Mouse (Mus musculus) midbrain, embryonic 15.5 days (tissue): ENCODE data around the gene Gm45837. TPM values are rescaled to one million over a fixed set of nuclear protein-coding genes. Genes with fewer than 3 reads are reported as not detected.
A peak's percentile ranks its signal among the peaks of the same experiment; 100 is the strongest.

Source experiments
- ATAC-seq: fragments of 200-750 bp; cut with Nextera tagmentation; replicated peaks from 2 replicates; pipeline ENCODE4 v1.8.0; 2017; ENCODE audit warnings: moderate TSS enrichment
- H3K27ac ChIP-seq: fragments of 300-500 bp; sonication (generic); 2 replicates; pipeline ENCODE4 v1.5.1; 2015; ENCODE audit warnings: mild to moderate bottlenecking, inconsistent platforms
- H3K27me3 ChIP-seq: fragments of 300-500 bp; sonication (generic); replicated peaks from 2 replicates; pipeline ENCODE4 v1.6.1; 2015; ENCODE audit warnings: inconsistent platforms
- H3K36me3 ChIP-seq: fragments of 300-500 bp; sonication (generic); replicated peaks from 2 replicates; pipeline ENCODE4 v1.6.1; 2015; ENCODE audit warnings: inconsistent platforms
- H3K4me1 ChIP-seq: fragments of 300-500 bp; sonication (generic); 2 replicates; pipeline ENCODE4 v1.6.1; 2015; ENCODE audit warnings: inconsistent platforms
- H3K4me2 ChIP-seq: fragments of 300-500 bp; sonication (generic); 2 replicates; pipeline ENCODE4 v1.6.1; 2015; ENCODE audit warnings: inconsistent platforms, mild to moderate bottlenecking, moderate library complexity
- H3K4me3 ChIP-seq: fragments of 300-500 bp; sonication (generic); 2 replicates; pipeline ENCODE4 v1.5.1; 2015; ENCODE audit warnings: mild to moderate bottlenecking, inconsistent platforms
- H3K9ac ChIP-seq: fragments of 300-500 bp; sonication (generic); 2 replicates; pipeline ENCODE4 v1.6.1; 2015; ENCODE audit warnings: mild to moderate bottlenecking, inconsistent platforms
- H3K9me3 ChIP-seq: fragments of 300-500 bp; sonication (generic); 2 replicates; pipeline ENCODE4 v1.6.1; 2016; ENCODE audit warnings: inconsistent platforms
- WGBS: fragments of 180-500 bp; shearing (Covaris S2); methylation state at CpG from one replicate; pipeline ENCODE4 v1.1.7; 2015; ENCODE audit warnings: mixed read lengths; 5-methylcytosine and 5-hydroxymethylcytosine counted together
- polyA plus RNA-seq: library from polyadenylated mRNA; unstranded; fragments of >200 nt; fragmentation: Nextera tagmentation; extraction: Ambion mirVana; gene quantifications from 2 replicates; pipeline ENCODE4 v1.2.1, GENCODE M21; 2015

Gm45837 gene
- polyA plus RNA-seq, 1 experiment from 2014 or later, result not detected

DNA sequence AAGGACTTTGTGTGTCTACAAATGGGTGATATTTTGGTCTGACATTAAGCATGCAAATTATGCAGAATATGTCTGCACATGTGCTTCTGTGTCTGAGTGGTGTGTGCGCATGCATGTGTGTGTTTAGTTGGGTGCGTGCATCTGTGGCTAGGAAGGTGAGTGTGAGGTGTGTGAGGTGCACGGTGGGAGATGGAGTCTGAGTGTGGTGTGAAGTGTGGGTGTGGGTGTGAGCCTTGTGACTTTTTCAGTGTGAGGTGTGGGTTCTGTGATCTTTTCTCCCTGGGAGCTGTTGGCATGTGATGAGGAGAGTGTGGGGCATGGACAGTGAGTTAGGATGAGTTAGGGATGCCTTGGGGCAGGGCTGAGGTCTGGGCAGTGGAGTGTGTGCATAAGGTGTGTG lies 42.6 kb downstream of the Gm45837 start:
- no peak for ATAC-seq

DNA sequence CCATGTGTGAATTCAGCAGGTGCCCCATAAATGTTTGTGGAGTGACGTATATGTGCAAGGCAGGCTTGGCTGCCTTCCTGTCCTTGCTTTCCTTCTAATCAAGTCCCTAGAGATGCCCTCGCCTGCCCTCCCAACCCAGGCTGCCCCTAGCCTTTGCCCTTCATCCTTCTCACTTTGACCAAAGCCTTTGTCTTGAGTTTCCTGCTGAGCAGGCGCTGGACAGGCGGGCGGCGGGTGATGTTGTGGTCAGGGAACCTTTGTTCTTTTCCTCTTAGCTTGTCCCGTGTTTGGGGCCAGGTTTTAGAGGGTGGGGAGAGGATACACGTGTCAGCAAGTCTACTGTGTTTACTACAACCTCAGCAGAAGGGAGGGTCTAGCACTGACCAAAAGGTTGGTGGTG lies 43.0 kb downstream of the Gm45837 start:
- no peak overlapping the region for H3K4me3 ChIP-seq
- H3K27me3 ChIP-seq, result peaks cover 16% of the 10 kb centered on the region; the same call in 1 of the 2 replicates
- no peaks in the 10 kb centered on the region for H3K36me3 ChIP-seq
- H3K9ac ChIP-seq, result no peak overlapping the region
- peaks cover 6% of the 10 kb centered on the region; the same call in 1 of the 2 replicates for H3K4me1 ChIP-seq
- no peak for ATAC-seq
- H3K27ac ChIP-seq, result no peak overlapping the region
- H3K9me3 ChIP-seq, result no peaks in the 10 kb centered on the region
- peak overlapping the region; percentile 88; the same call in 1 of the 2 replicates for H3K4me2 ChIP-seq
- 16% methylated on average over 8 of the region's 8 CpGs for WGBS

More for the DNA sequence above, 42.6 kb downstream of the Gm45837 start:
- H3K27me3 ChIP-seq, result peaks cover 16% of the 10 kb centered on the region; the same call in 1 of the 2 replicates
- no peak overlapping the region for H3K4me3 ChIP-seq
- no peaks in the 10 kb centered on the region for H3K9me3 ChIP-seq
- H3K9ac ChIP-seq, result no peak overlapping the region
- peak overlapping the region; percentile 88 for H3K4me2 ChIP-seq
- H3K27ac ChIP-seq, result no peak overlapping the region
- 95% methylated on average over 3 of the region's 3 CpGs for WGBS
- no peaks in the 10 kb centered on the region for H3K36me3 ChIP-seq
- H3K4me1 ChIP-seq, result peaks cover 6% of the 10 kb centered on the region; the same call in 1 of the 2 replicates

DNA sequence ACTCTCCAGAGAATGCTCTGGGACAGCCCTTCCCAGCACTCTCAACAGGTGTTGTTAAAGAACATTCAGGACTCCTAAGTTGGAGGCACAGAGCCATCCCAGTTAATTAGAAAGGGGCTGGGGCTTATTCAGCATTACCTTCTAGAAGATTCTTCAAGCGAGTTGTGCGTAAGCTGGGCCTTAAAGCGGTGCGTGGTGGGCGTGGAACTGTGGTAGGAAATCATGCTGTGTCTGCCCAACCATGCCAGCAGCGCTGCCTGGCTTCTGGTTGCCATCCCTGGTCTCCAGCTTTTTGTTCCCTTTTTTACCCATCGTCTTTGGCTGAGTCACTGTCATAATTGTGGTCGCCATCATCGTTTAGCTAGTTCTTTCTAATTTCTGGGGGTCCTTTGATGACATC lies 43.8 kb downstream of the Gm45837 start:
- Histone ChIP-seq H3K9ac (no peak overlapping the region), H3K27me3 (peaks cover 16% of the 10 kb centered on the region; the same call in 1 of the 2 replicates), H3K4me2 (no peak overlapping the region), H3K4me1 (peaks cover 6% of the 10 kb centered on the region; the same call in 1 of the 2 replicates), H3K27ac (no peak overlapping the region), H3K36me3 (no peaks in the 10 kb centered on the region), H3K4me3 (no peak overlapping the region), H3K9me3 (no peaks in the 10 kb centered on the region)
- WGBS, result 81% methylated on average over 9 of the region's 9 CpGs
- ATAC-seq, result no peak

DNA sequence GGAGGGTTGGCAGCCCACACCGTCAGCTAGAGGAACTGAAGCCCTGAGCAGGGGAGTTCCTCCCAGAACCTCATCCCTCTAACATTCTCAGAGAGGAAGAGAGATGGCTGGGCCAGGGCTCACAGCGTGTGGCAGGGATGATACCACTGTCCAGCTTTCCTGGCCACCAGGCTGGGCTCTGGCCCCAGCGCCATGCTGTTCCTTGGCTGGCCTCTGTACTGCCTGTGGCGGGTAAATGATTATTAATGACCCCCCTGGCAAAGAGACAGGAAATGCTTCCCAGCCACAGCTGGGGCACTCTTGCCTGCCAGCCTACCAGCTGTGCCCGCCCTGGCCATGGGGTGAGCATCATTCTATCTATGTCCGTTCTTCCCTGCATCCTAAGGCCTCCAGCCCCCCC lies 44.5 kb downstream of the Gm45837 start:
- H3K27ac ChIP-seq, result no peak overlapping the region
- no peak for ATAC-seq
- H3K9me3 ChIP-seq, result no peaks in the 10 kb centered on the region
- H3K4me2 ChIP-seq, result no peak overlapping the region
- peaks cover 6% of the 10 kb centered on the region; the same call in 1 of the 2 replicates for H3K4me1 ChIP-seq
- peaks cover 16% of the 10 kb centered on the region; the same call in 1 of the 2 replicates for H3K27me3 ChIP-seq
- 76% methylated on average over 6 of the region's 6 CpGs for WGBS
- no peak overlapping the region for H3K4me3 ChIP-seq
- H3K9ac ChIP-seq, result no peak overlapping the region
- no peaks in the 10 kb centered on the region for H3K36me3 ChIP-seq

DNA sequence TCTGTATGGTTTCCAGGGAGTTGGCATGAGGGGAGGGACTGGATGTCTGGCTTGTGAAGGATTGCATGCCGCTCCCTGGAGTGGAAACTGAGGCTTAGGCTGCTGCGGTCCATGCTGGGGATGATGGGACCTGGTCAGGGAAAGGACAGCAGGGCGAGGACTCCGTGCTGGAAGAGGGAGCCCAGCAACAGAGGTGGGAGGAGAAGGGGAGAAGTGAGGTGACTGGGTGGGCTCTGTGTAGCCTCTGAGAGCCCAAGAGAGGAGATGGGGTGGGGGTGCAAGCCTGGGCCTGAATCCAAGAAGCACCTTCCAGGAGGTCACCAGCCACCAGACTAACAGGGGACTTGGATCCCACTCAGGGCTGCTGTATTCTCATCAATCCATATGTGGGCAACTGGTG lies 45.6 kb downstream of the Gm45837 start:
- H3K4me1 ChIP-seq, result peaks cover 5% of the 10 kb centered on the region; the same call in 1 of the 2 replicates
- no peak for ATAC-seq
- 73% methylated on average over 4 of the region's 4 CpGs for WGBS

DNA sequence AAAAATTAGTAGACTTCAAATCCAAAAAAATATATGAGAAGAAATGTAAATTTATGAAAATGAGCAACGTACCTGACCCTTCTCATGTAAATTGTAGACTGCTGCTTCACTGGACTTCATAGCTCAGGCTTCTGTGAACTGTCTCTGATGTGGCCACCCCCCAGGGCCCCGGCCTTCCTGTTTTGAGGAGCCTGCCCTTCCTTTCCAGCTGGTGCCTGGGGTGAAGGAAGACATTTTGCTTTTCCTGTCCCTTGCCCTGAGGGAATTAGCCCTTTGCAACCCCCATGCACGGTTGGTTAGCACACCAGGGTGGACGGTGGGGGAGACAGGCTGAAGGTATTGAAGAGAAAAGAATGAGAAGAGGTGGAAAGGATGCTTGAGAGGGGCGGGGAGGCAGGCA lies 46.1 kb downstream of the Gm45837 start:
- Histone ChIP-seq H3K4me2 (no peak overlapping the region), H3K27me3 (peaks cover 11% of the 10 kb centered on the region; the same call in 1 of the 2 replicates), H3K9ac (no peak overlapping the region), H3K9me3 (no peaks in the 10 kb centered on the region), H3K27ac (no peak overlapping the region), H3K4me3 (no peak overlapping the region), H3K4me1 (no peaks in the 10 kb centered on the region), H3K36me3 (no peaks in the 10 kb centered on the region)
- no peak for ATAC-seq
- WGBS, result 31% methylated on average over 5 of the region's 5 CpGs

More for the DNA sequence above, 45.6 kb downstream of the Gm45837 start:
- Histone ChIP-seq H3K9ac (no peak overlapping the region), H3K4me3 (no peak overlapping the region), H3K27ac (no peak overlapping the region), H3K9me3 (no peaks in the 10 kb centered on the region), H3K27me3 (peaks cover 15% of the 10 kb centered on the region; the same call in 1 of the 2 replicates), H3K4me2 (no peak overlapping the region), H3K36me3 (no peaks in the 10 kb centered on the region)

DNA sequence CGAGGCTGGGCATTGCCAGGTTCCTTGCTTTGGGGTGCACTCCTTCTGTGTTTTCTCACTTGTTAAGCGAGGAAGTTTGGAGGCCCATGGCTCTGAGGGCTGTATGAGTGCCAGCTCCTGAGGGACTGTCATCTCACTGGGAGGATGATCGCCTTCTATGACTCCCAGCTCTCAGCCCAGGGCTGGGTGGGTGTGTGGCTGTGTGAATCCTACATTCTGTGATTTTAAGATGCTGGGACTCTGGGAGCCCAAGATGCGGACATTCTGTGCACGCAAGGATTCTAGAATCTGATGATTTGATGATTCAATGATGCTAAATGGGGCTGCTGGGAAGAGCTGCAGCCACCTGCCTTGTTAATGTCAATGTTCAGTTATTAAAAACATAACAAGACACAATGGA lies 46.6 kb downstream of the Gm45837 start:
- 74% methylated on average over 5 of the region's 5 CpGs for WGBS
- Histone ChIP-seq H3K4me3 (no peak overlapping the region), H3K9me3 (no peaks in the 10 kb centered on the region), H3K4me2 (no peak overlapping the region), H3K36me3 (no peaks in the 10 kb centered on the region), H3K4me1 (no peaks in the 10 kb centered on the region), H3K27ac (no peak overlapping the region), H3K9ac (no peak overlapping the region), H3K27me3 (peaks cover 6% of the 10 kb centered on the region; the same call in 1 of the 2 replicates)
- no peak for ATAC-seq

DNA sequence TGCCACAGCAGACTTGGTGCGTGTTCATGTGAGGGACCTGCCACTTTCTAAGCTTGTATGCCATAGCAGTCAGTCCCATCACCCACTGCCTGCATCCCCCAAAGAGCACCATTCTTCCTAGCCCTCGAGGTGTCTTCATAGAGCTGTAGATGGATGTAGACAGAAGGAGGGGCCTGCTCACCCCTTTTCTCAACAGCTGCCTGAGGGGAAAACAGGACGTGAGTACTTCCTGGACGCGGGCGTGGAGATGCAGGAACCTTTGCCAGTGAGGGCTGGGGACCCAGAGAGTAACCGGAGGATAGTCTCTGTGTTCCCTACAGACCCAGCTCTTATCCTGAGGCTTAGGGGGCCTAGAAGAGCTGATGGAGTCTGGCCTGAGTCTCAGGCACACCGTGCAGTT lies 47.1 kb downstream of the Gm45837 start:
- Histone ChIP-seq H3K4me3 (no peak overlapping the region), H3K9me3 (no peaks in the 10 kb centered on the region), H3K27ac (no peak overlapping the region), H3K36me3 (no peaks in the 10 kb centered on the region), H3K4me1 (no peaks in the 10 kb centered on the region), H3K4me2 (no peak overlapping the region), H3K27me3 (peaks cover under 1% of the 10 kb centered on the region; the same call in 1 of the 2 replicates), H3K9ac (no peak overlapping the region)
- ATAC-seq, result no peak
- WGBS, result 66% methylated on average over 8 of the region's 8 CpGs

DNA sequence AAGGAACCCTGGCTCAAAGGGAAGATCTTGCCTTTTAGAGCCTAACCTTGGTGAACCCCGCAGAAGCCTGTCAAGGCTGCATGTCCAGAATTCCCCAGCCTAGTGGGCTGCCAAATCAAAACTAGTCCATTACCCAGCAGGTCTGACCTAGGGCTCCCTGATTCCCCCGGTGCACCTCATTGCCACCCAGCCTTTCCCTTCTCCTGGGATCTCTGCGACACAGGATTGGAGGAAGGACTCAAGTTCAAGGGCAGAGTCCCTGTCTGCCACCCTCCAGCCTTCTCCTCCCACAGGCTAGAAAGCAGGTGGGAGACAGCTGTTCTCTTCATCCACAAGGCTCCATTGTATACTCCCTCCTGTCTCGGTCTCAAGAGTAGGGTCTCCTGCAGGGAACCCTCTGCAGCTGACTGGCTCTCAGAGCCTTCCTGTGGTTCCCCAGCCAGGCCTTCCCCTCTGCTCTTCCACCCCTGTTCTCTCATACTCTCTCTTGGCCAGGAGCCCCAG lies 47.6 kb downstream of the Gm45837 start:
- Histone ChIP-seq H3K9ac (no peak overlapping the region), H3K4me3 (no peak overlapping the region), H3K4me1 (no peaks in the 10 kb centered on the region), H3K36me3 (no peaks in the 10 kb centered on the region), H3K4me2 (no peak overlapping the region), H3K27me3 (no peaks in the 10 kb centered on the region; the same call in 1 of the 2 replicates), H3K9me3 (no peaks in the 10 kb centered on the region), H3K27ac (no peak overlapping the region)
- ATAC-seq, result no peak
- 70% methylated on average over 4 of the region's 4 CpGs for WGBS

DNA sequence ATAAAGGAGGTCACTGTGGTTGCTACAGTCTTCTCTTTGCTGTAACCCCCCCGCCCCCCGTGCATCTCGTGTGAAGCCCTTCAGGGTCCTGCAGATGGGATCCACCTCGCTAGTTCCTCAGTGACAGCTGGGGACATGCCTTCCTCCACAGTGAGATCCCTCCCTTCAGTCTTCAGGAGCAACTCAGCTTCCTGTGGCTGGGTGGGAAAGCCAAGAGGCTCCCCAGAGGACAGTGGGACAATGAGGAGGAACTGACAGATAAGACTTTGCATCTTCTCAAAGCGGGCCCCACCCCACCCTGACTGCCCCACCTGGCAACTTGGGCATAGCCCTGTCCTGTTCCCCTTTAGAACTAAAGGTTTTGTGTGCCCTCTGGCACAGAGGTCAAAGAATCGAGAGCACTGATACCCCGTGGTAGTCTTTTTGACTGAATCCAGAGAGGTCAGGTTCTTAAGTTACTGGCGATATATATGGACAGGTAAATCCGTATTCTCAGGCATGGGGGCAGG lies 48.7 kb downstream of the Gm45837 start:
- no peak for ATAC-seq
- Histone ChIP-seq H3K27ac (no peak overlapping the region), H3K4me2 (no peak overlapping the region), H3K4me1 (no peaks in the 10 kb centered on the region), H3K27me3 (no peaks in the 10 kb centered on the region), H3K9me3 (no peaks in the 10 kb centered on the region), H3K4me3 (no peak overlapping the region), H3K36me3 (no peaks in the 10 kb centered on the region), H3K9ac (no peak overlapping the region)
- WGBS, result 82% methylated on average over 9 of the region's 9 CpGs

DNA sequence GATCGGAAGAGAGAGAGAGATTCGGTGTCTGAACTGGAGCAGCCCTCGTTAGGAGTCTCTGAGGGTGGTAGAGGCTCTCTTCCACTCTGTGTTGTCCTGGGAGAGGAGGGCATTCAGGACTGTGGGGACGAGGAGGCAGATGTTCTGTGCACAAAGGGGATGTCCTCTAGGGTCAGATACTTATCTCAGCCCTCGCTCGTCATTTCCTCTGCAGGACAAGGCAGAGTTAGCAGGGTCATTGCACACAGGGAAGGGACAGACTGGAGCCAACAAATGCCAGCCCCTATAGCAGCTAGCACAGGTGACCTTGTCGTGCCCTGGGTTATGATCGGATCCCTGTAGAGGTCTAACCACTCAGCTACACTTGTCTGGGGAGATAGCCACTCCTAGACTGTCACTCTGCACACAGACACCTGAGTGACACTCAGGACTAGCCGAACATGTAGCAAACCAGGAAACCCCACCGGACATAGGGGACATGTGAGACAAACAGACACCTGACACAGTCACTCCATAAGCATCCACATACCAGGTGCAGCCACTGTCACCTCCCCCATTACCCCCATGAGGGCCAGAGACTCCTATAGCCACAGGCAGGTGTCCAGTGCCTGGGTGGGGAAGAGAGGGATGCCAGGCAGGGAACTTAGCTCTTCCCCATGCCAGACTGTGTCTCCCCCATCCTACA lies 49.4 kb downstream of the Gm45837 start:
- no peaks in the 10 kb centered on the region for H3K9me3 ChIP-seq
- no peak overlapping the region for H3K9ac ChIP-seq
- 0 out of 2 replicates have a peak, but pooled peaks cover 2% of the 10 kb centered on the region for H3K4me1 ChIP-seq
- H3K27ac ChIP-seq, result no peak overlapping the region
- 60% methylated on average over 10 of the region's 10 CpGs for WGBS
- H3K36me3 ChIP-seq, result no peaks in the 10 kb centered on the region
- no peak overlapping the region for H3K4me3 ChIP-seq
- no peak overlapping the region for H3K4me2 ChIP-seq
- ATAC-seq, result no peak
- no peaks in the 10 kb centered on the region for H3K27me3 ChIP-seq

DNA sequence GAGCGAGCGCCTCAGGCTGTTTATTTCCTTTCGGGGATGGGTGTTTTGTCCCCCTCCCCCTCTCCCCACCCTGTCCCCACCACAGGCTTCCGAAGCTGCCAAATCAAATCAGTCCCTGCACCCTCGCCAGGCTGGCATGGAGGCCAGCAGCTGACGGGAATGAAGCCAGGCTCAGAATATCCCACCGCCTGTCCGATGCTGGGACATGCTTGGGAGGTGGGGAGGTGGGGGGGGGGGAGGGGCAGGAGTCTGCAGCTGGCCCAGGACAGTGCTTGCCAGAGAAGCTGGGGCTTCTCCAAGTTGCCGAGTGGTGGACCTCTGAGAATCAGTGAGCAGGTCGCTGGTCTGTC lies 49.9 kb downstream of the Gm45837 start:
- H3K36me3 ChIP-seq, result no peaks in the 10 kb centered on the region
- WGBS, result 36% methylated on average over 10 of the region's 10 CpGs
- no peak overlapping the region for H3K4me2 ChIP-seq
- no peaks in the 10 kb centered on the region for H3K9me3 ChIP-seq
- no peak overlapping the region for H3K4me3 ChIP-seq
- no peak overlapping the region for H3K9ac ChIP-seq
- H3K27ac ChIP-seq, result no peak overlapping the region
- H3K27me3 ChIP-seq, result no peaks in the 10 kb centered on the region
- peak; percentile 53; the same call in 1 of the 2 replicates for ATAC-seq
- 0 out of 2 replicates have a peak, but pooled peaks cover 4% of the 10 kb centered on the region for H3K4me1 ChIP-seq
